Mouse (Mus musculus) midbrain, embryonic 13.5 days (tissue): ENCODE results near the gene Plxdc2. TPM values are rescaled to one million over a fixed set of nuclear protein-coding genes. Genes with fewer than 3 reads are reported as not detected.

Experiments
- ATAC-seq: fragments of 200-750 bp; cut with Nextera tagmentation; 2 replicates; pipeline ENCODE4 v1.8.0; 2017; ENCODE audit warnings: mild to moderate bottlenecking, moderate TSS enrichment, moderate library complexity
- H3K27ac ChIP-seq: fragments of 300-500 bp; sonication (generic); 2 replicates; pipeline ENCODE4 v1.5.1; 2015; ENCODE audit warnings: inconsistent platforms, mild to moderate bottlenecking, moderate library complexity
- H3K27me3 ChIP-seq: fragments of 300-500 bp; sonication (generic); 2 replicates; pipeline ENCODE4 v1.6.1; 2015; ENCODE audit warnings: mild to moderate bottlenecking, inconsistent platforms
- H3K36me3 ChIP-seq: fragments of 300-500 bp; sonication (generic); 2 replicates; pipeline ENCODE4 v1.6.1; 2015; ENCODE audit warnings: mild to moderate bottlenecking, inconsistent platforms
- H3K4me1 ChIP-seq: fragments of 300-500 bp; sonication (generic); replicated peaks from 2 replicates; pipeline ENCODE4 v1.6.1; 2015; ENCODE audit warnings: inconsistent platforms
- H3K4me2 ChIP-seq: fragments of 300-500 bp; sonication (generic); replicated peaks from 2 replicates; pipeline ENCODE4 v1.6.1; 2015; ENCODE audit warnings: moderate library complexity, mild to moderate bottlenecking, inconsistent platforms
- H3K4me3 ChIP-seq: fragments of 300-500 bp; sonication (generic); replicated peaks from 2 replicates; pipeline ENCODE4 v1.5.1; 2015; ENCODE audit warnings: mild to moderate bottlenecking, inconsistent platforms
- H3K9ac ChIP-seq: fragments of 300-500 bp; sonication (generic); replicated peaks from 2 replicates; pipeline ENCODE4 v1.6.1; 2015; ENCODE audit warnings: mild to moderate bottlenecking, inconsistent platforms
- H3K9me3 ChIP-seq: fragments of 300-500 bp; sonication (generic); 2 replicates; pipeline ENCODE4 v1.6.1; 2016; ENCODE audit warnings: mild to moderate bottlenecking, inconsistent platforms
- WGBS: fragments of 180-500 bp; shearing (Covaris S2); methylation state at CpG from one replicate; pipeline ENCODE4 v1.1.7; 2015; 5-methylcytosine and 5-hydroxymethylcytosine counted together
- polyA plus RNA-seq: library from polyadenylated mRNA; unstranded; fragments of >200 nt; fragmentation: Nextera tagmentation; extraction: Ambion mirVana; gene quantifications from 2 replicates; pipeline ENCODE4 v1.2.1, GENCODE M21; 2015

The Plxdc2 gene
- polyA plus RNA-seq, 1 experiment from 2014 or later, result 16.9 TPM

DNA sequence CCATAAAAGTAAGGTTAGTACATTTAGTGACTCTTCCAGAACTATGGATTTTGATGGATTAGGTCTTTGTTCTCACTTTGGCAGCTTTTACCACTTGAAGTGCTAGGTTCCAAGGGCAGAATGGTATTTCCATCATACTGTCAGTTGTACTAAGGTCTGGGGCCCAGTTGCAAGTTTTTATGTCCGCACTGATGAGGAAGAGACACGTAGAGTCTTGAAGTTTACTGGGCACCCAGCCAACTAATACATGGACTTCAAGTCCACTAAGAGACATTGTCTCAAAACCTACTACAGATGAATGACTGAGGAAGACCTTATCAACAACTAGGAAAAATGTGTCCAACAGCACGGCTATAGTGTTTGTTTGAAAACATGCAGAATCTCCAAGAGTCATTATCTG lies 242.1 kb downstream of the Plxdc2 start:
- Histone ChIP-seq H3K4me1 (no peaks in the 10 kb centered on the region), H3K4me3 (no peak overlapping the region), H3K27me3 (no peaks in the 10 kb centered on the region), H3K9ac (no peak overlapping the region), H3K27ac (no peak overlapping the region), H3K4me2 (no peak overlapping the region), H3K9me3 (no peaks in the 10 kb centered on the region), H3K36me3 (no peaks in the 10 kb centered on the region)
- no peak for ATAC-seq
- 91% methylated on average over 3 of the region's 3 CpGs for WGBS

GRCm38 (mm10) chr2:16604291-16604690 lies 248.2 kb downstream of the Plxdc2 start:
- Histone ChIP-seq H3K27me3 (no peaks in the 10 kb centered on the region), H3K9ac (no peak overlapping the region), H3K9me3 (no peaks in the 10 kb centered on the region), H3K27ac (no peak overlapping the region), H3K4me3 (no peak overlapping the region), H3K4me2 (no peak overlapping the region), H3K4me1 (no peaks in the 10 kb centered on the region), H3K36me3 (no peaks in the 10 kb centered on the region)
- no peak for ATAC-seq
- WGBS, result 81% methylated on average over 3 of the region's 3 CpGs

- Histone ChIP-seq H3K27ac (no peak overlapping the region), H3K36me3 (no peaks in the 10 kb centered on the region), H3K9me3 (no peaks in the 10 kb centered on the region), H3K4me3 (no peak overlapping the region), H3K4me2 (no peak overlapping the region), H3K9ac (no peak overlapping the region), H3K4me1 (no peaks in the 10 kb centered on the region), H3K27me3 (no peaks in the 10 kb centered on the region)
- no peak for ATAC-seq
- 71% methylated on average over 3 of the region's 3 CpGs for WGBS
Observed at GRCm38 (mm10) chr2:16607792-16608586, 251.9 kb downstream of the Plxdc2 start.

GRCm38 (mm10) chr2:16642061-16642460 lies 286.0 kb downstream of the Plxdc2 start:
- Histone ChIP-seq H3K4me1 (no peaks in the 10 kb centered on the region), H3K27me3 (no peaks in the 10 kb centered on the region), H3K4me3 (no peak overlapping the region), H3K4me2 (no peak overlapping the region), H3K9ac (no peak overlapping the region), H3K36me3 (no peaks in the 10 kb centered on the region), H3K27ac (no peak overlapping the region), H3K9me3 (no peaks in the 10 kb centered on the region)
- no peak for ATAC-seq
- WGBS, result 96% methylated on average over 3 of the region's 3 CpGs

GRCm38 (mm10) chr2:16651713-16652112 lies 295.6 kb downstream of the Plxdc2 start:
- Histone ChIP-seq H3K4me3 (no peak overlapping the region), H3K4me2 (no peak overlapping the region), H3K9me3 (no peaks in the 10 kb centered on the region), H3K27me3 (no peaks in the 10 kb centered on the region), H3K36me3 (no peaks in the 10 kb centered on the region), H3K9ac (no peak overlapping the region), H3K27ac (no peak overlapping the region), H3K4me1 (no peaks in the 10 kb centered on the region)
- 90% methylated on average over 2 of the region's 2 CpGs for WGBS
- ATAC-seq, result no peak

DNA sequence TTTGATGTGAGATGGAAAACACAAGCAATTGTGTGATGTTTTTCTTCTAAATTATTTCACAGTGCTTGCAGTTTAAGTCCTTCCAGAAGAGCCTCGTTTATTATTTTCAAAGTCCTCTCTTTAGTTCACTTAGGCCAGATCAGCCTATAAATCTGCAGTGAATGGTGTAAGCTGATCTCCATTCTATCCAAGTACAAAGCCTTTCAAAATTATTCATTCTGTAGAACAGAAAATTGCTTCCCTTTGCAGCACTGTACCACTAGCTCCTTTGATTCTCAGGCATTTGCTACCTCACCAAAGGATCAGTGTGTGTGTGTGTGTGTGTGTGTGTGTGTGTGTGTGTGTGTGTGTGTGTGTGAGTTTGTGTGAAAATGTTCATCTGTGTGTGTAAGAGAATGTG lies 308.4 kb downstream of the Plxdc2 start:
- WGBS, result 27% methylated on average over 1 of the region's 1 CpGs
- ATAC-seq, result peak; percentile 55; the same call in 1 of the 2 replicates
- no peak overlapping the region for H3K27ac ChIP-seq

GRCm38 (mm10) chr2:16668391-16668790 lies 312.3 kb downstream of the Plxdc2 start:
- ATAC-seq, result no peak
- H3K4me1 ChIP-seq, result no peaks in the 10 kb centered on the region
- H3K4me2 ChIP-seq, result no peak overlapping the region
- H3K27me3 ChIP-seq, result no peaks in the 10 kb centered on the region
- no peak overlapping the region for H3K27ac ChIP-seq
- H3K9me3 ChIP-seq, result no peaks in the 10 kb centered on the region
- WGBS, result 91% methylated on average over 1 of the region's 1 CpGs
- no peaks in the 10 kb centered on the region for H3K36me3 ChIP-seq
- no peak overlapping the region for H3K4me3 ChIP-seq
- H3K9ac ChIP-seq, result no peak overlapping the region

More for the DNA sequence above, 308.4 kb downstream of the Plxdc2 start:
- H3K27me3 ChIP-seq, result no peaks in the 10 kb centered on the region
- H3K36me3 ChIP-seq, result no peaks in the 10 kb centered on the region
- no peak overlapping the region for H3K9ac ChIP-seq
- H3K9me3 ChIP-seq, result no peaks in the 10 kb centered on the region
- H3K4me2 ChIP-seq, result no peak overlapping the region
- no peak overlapping the region for H3K4me3 ChIP-seq
- H3K4me1 ChIP-seq, result no peaks in the 10 kb centered on the region

DNA sequence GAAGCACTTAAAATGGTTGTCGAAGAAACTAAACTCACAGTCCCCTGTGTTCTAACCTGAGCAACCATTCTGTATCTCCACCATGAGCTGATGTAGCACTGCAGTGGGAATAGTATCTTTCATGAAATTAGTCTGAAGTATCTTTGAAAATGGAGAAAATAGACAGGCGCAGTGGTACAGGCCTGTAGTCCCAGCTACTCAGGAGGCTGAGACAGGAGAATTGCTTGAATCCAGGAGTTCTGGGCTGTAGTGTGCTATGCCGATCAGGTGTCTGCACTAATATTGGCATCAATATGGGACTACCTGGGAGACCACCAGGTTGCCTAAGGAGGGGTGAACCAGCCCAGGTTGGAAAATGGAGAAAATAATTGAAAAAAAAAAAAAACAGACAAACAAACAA lies 326.8 kb downstream of the Plxdc2 start:
- H3K27ac ChIP-seq, result no peak overlapping the region
- 94% methylated on average over 3 of the region's 3 CpGs for WGBS
- no peaks in the 10 kb centered on the region for H3K9me3 ChIP-seq
- H3K9ac ChIP-seq, result no peak overlapping the region
- no peaks in the 10 kb centered on the region for H3K36me3 ChIP-seq
- no peak for ATAC-seq
- no peaks in the 10 kb centered on the region for H3K27me3 ChIP-seq
- no peak overlapping the region for H3K4me2 ChIP-seq
- H3K4me1 ChIP-seq, result no peaks in the 10 kb centered on the region
- no peak overlapping the region for H3K4me3 ChIP-seq

DNA sequence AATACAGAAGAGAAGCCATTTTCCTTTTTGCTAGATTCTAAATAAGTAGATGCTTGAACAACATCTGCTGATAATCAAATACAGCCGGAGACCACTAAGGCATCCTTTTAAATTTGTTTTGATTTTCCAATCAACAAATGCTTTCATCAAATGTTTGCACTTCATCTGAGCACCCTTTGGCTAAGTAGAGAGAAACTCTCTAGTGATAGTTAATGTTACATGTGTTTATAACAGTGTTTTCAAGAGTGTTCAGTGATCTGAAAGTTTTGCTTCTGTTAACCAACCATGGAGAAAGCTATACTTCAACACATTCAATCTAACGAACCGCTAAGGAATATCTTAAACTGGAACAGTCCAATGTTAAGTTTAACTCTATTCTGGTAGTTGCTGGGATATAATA lies 327.6 kb downstream of the Plxdc2 start:
- ATAC-seq, result no peak
- 89% methylated on average over 3 of the region's 3 CpGs for WGBS
- Histone ChIP-seq H3K9me3 (no peaks in the 10 kb centered on the region), H3K4me2 (no peak overlapping the region), H3K4me3 (no peak overlapping the region), H3K36me3 (no peaks in the 10 kb centered on the region), H3K27me3 (no peaks in the 10 kb centered on the region), H3K27ac (no peak overlapping the region), H3K9ac (no peak overlapping the region), H3K4me1 (no peaks in the 10 kb centered on the region)

DNA sequence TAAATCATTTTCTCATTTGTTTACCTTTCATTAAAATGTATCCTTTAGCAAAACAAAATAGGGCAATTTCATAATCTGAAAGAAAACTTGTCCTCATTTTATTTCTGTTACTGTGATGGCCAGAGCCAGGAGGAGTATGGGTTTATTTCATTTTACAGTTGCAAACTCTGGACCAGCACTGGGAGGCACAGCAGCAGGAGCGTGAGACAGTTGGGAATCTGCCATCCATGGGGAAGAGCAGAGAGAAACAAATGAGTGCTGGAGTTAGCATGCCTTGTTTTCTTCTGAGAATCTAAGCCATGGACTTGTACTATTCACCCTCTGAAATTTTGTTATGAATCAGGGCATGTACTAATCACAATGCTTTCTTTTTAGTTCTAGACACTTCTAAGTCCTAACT lies 328.4 kb downstream of the Plxdc2 start:
- ATAC-seq, result no peak
- Histone ChIP-seq H3K4me2 (no peak overlapping the region), H3K4me1 (no peaks in the 10 kb centered on the region), H3K9me3 (no peaks in the 10 kb centered on the region), H3K4me3 (no peak overlapping the region), H3K27ac (no peak overlapping the region), H3K9ac (no peak overlapping the region), H3K36me3 (no peaks in the 10 kb centered on the region), H3K27me3 (no peaks in the 10 kb centered on the region)
- WGBS, result 92% methylated on average over 1 of the region's 1 CpGs

GRCm38 (mm10) chr2:16696390-16696789 lies 340.3 kb downstream of the Plxdc2 start:
- H3K27me3 ChIP-seq, result no peaks in the 10 kb centered on the region
- WGBS, result 37% methylated on average over 2 of the region's 2 CpGs
- no peaks in the 10 kb centered on the region for H3K4me1 ChIP-seq
- no peak overlapping the region for H3K27ac ChIP-seq
- no peak overlapping the region for H3K9ac ChIP-seq
- ATAC-seq, result no peak
- no peaks in the 10 kb centered on the region for H3K9me3 ChIP-seq
- no peaks in the 10 kb centered on the region for H3K36me3 ChIP-seq
- no peak overlapping the region for H3K4me3 ChIP-seq
- no peak overlapping the region for H3K4me2 ChIP-seq

DNA sequence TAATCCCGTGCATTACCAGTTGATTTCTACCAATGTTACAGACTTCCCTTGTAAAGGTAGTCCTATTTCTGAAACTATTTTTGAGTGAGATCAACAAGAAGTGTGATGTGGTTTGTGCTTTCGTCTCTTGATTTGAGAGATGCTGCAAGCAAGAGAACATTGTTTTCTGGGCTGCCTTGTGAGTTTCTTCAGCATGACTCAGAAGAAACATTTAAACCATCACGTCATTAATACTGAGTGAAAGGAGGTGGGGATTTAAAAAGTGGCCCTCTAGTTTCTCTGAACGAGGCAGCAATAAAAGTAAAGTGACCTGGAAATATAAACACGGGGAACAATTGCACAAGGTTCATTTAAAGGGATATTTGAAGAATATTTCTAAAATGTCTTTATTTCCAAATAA lies 341.1 kb downstream of the Plxdc2 start:
- Histone ChIP-seq H3K4me2 (no peak overlapping the region), H3K27me3 (no peaks in the 10 kb centered on the region), H3K36me3 (no peaks in the 10 kb centered on the region), H3K9ac (no peak overlapping the region), H3K27ac (no peak overlapping the region), H3K4me3 (no peak overlapping the region), H3K9me3 (no peaks in the 10 kb centered on the region), H3K4me1 (no peaks in the 10 kb centered on the region)
- ATAC-seq, result no peak
- 81% methylated on average over 5 of the region's 5 CpGs for WGBS

DNA sequence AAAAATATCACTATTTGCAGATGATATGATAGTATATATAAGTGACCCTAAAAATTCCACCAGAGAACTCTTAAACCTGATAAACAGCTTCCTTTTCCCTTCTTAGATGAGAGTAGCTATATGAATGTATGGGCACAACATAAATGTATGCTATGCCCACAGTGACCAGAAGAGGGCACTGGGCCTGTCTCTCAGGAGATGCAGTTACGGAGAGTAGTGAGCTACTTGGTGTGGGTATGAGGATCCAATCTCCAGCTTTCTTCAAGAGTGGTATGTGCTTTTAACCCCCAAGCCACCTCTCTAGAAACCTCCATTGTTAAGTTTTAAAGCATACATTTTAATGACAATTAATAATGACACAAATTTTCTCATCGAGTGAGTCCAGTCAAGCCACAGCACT lies 350.1 kb downstream of the Plxdc2 start:
- no peak overlapping the region for H3K4me2 ChIP-seq
- 86% methylated on average over 2 of the region's 2 CpGs for WGBS
- H3K27me3 ChIP-seq, result no peaks in the 10 kb centered on the region
- no peaks in the 10 kb centered on the region for H3K36me3 ChIP-seq
- ATAC-seq, result no peak
- H3K4me1 ChIP-seq, result no peaks in the 10 kb centered on the region
- no peak overlapping the region for H3K4me3 ChIP-seq
- no peak overlapping the region for H3K27ac ChIP-seq
- H3K9me3 ChIP-seq, result no peaks in the 10 kb centered on the region
- H3K9ac ChIP-seq, result no peak overlapping the region
